Mouse (Mus musculus) heart, adult 2 months (tissue): ENCODE results near the gene Mtx1.

Source experiments
- CTCF ChIP-seq: fragments of 200-600 bp; IDR thresholded peaks from 2 replicates; pipeline ENCODE4 v1.8.1; 2022; ENCODE audit warnings: antibody characterized with exemption, mild to moderate bottlenecking, moderate library complexity
- EP300 ChIP-seq: fragments of 200-500 bp; IDR thresholded peaks from 2 replicates; pipeline ENCODE4 v1.6.1; 2011; ENCODE audit warnings: low read depth, low read length, control low read depth; ENCODE audit not compliant: insufficient read depth
- POLR2A ChIP-seq: fragments of 200-500 bp; IDR thresholded peaks from 2 replicates; pipeline ENCODE4 v1.6.1; 2011; ENCODE audit warnings: mild to moderate bottlenecking, low read depth, low read length, control low read depth; ENCODE audit not compliant: insufficient read depth

- no peak for TF ChIP-seq CTCF
- TF ChIP-seq EP300 = no peak
- no peak for TF ChIP-seq POLR2A
Measured at GRCm38 (mm10) chr3:89271760-89272159, 44.9 kb upstream of the Mtx1 start.
